Mouse (Mus musculus) kidney, postnatal 36 days (tissue): ENCODE measurements around the gene Gm27029.
"Not testable (repeated sequence)": the region's sequence is repeated elsewhere in the genome, so short reads cannot be mapped to it uniquely, and the experiment has no call there.

Experiments
- DNase-seq, 2 experiments: peaks; one replicate each; pipeline ENCODE4 v3.0.0; 2021 to 2022; ENCODE audit warnings: mixed read lengths in 2 of 2

The Gm27029 gene

GRCm38 (mm10) chr11:101424105-101424851 lies at the start of gene Gm27029:
Gm27029 (minus strand) TSS chr11:101424796.
- DNase-seq: peak in 1 of 2 experiments; percentile 20

GRCm38 (mm10) chr11:101474298-101474697 lies 49.7 kb upstream of the Gm27029 start:
- no peak for DNase-seq

- DNase-seq: not testable (repeated sequence)
These were observed 49.1 kb upstream of the Gm27029 start for GRCm38 (mm10) chr11:101473686-101474085.

- DNase-seq: no peak
These were observed 47.7 kb upstream of the Gm27029 start for GRCm38 (mm10) chr11:101472336-101472735.

GRCm38 (mm10) chr11:101471926-101472325 lies 47.3 kb upstream of the Gm27029 start:
- DNase-seq: no peak

- no peak for DNase-seq
These were observed 45.6 kb upstream of the Gm27029 start for GRCm38 (mm10) chr11:101470206-101470605.

- DNase-seq: no peak
These were observed 44.6 kb upstream of the Gm27029 start for GRCm38 (mm10) chr11:101469155-101469554.

GRCm38 (mm10) chr11:101468731-101469130 lies 44.1 kb upstream of the Gm27029 start:
- DNase-seq: no peak

GRCm38 (mm10) chr11:101468263-101468688 lies 43.7 kb upstream of the Gm27029 start:
- no peak for DNase-seq

- DNase-seq: peak; percentile 82 to 85
These were observed 43.1 kb upstream of the Gm27029 start for GRCm38 (mm10) chr11:101467477-101468262.

GRCm38 (mm10) chr11:101466552-101466950 lies 42.0 kb upstream of the Gm27029 start:
- not testable (repeated sequence) for DNase-seq

- peak; percentile 76 to 88 for DNase-seq
These were observed 41.4 kb upstream of the Gm27029 start, which contains the start of gene Vat1 for GRCm38 (mm10) chr11:101465869-101466551. Vat1 (minus strand) TSS chr11:101466230.

GRCm38 (mm10) chr11:101465101-101465868 lies 40.7 kb upstream of the Gm27029 start:
- DNase-seq: peak; percentile 45 to 68

GRCm38 (mm10) chr11:101464211-101465100 lies 39.9 kb upstream of the Gm27029 start, which contains the start of gene Rnd2:
Rnd2 (plus strand) TSS chr11:101464999.
- DNase-seq: peak; percentile 48 to 58

GRCm38 (mm10) chr11:101462583-101463440 lies 38.2 kb upstream of the Gm27029 start:
- DNase-seq: no peak

GRCm38 (mm10) chr11:101462141-101462540 lies 37.5 kb upstream of the Gm27029 start:
- DNase-seq: no peak

- no peak for DNase-seq
These were observed 35.7 kb upstream of the Gm27029 start for GRCm38 (mm10) chr11:101460321-101460720.

GRCm38 (mm10) chr11:101459716-101460115 lies 35.1 kb upstream of the Gm27029 start:
- DNase-seq: peak; percentile 61 to 67

- DNase-seq: no peak
These were observed 33.6 kb upstream of the Gm27029 start for GRCm38 (mm10) chr11:101458217-101458616.

GRCm38 (mm10) chr11:101457631-101458030 lies 33.0 kb upstream of the Gm27029 start:
- no peak for DNase-seq
